Mouse (Mus musculus) mouse embryonic stem cell (cell line): ENCODE results near the gene Cyb561d2.

Experiments used
- in situ Hi-C, 2 experiments: fragments of 300-500 bp; cut with MboI; formaldehyde crosslinking; loops; 1 replicate in 1 of 2; 3 replicates in 1 of 2; pipeline ENCODE4 v1.14.3; 2019 to 2020; ENCODE audit warnings: low sequenced_read_pairs in 2 of 2, low pct_unique_long_range_greater_than_20kb in 1 of 2, mixed read lengths in 1 of 2; ENCODE audit not compliant: unreplicated experiment in 1 of 2

Gene Cyb561d2

DNA sequence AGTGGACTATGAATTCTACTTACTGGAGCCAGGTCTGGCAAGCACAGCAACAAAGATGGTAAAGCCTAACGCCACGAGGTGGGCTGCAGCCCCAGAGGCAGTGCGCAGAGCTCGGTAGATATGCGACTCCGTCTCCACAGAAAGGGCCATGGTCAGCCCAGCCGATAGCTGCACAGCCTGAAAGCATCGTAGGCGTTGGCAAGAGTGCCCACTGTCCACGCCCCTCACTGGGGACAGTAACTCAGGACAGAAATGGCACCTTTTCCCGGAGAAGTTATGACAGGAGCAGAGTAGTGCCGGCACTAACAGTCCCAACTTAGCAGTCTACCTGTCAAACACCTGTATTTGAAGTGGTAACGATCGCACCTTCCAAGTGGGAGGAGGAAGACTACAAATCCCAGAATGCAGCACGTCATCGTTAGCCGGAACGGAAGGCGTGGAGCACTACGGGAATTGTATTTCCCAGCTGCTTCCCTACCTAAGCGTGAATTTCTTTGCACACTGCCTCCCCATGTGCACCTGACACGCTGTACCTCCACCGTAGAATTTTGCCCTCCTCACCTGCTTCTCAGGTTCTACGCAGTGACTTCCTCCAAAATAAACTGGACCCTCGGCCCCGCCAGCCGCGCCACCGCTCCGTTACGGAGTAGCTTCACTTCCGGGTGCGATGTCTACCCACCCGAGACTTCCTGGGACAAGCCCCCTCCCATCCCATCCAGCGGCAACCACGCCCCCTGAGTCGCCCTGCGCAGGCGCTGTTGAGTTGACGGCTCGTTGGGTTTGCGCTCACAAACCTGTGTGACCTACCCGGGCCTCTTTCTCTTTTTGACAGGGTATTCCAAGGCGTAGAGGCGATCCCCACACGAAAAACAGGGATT, at the start of gene Cyb561d2, which contains the start of gene Nprl2:
Gene Cyb561d2, minus strand, starts transcription at position 720 of the 878 bp plus-strand sequence.
Gene Nprl2, plus strand, starts transcription at position 753 of the 878 bp plus-strand sequence.
- in situ Hi-C loops: no loop called here

DNA sequence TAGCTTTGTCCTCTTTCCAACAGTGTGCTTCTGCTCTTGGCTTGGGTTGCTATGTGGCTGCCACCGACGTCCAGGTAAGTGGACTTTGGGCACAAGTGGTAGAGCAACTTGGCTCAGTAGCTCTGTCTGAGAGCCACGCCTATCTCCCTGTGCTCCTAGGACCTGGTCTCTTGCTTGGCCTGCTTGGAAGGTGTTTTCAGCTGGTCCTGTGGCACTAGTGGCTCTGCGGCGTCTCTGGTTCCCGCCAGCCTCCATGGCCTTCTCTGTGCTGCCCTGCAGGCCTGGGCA, 48.7 kb upstream of the Cyb561d2 start:
- in situ Hi-C loops: no loop called here

GRCm38 (mm10) chr9:107590058-107590772, 48.2 kb upstream of the Cyb561d2 start:
- in situ Hi-C loops: no loop called here

GRCm38 (mm10) chr9:107587833-107588639, 46.0 kb upstream of the Cyb561d2 start:
- in situ Hi-C loops: no loop called here

GRCm38 (mm10) chr9:107586974-107587832, 45.2 kb upstream of the Cyb561d2 start, which contains the start of gene Ifrd2:
TSS of gene Ifrd2 (plus strand) at chr9:107587642.
- in situ Hi-C loops: no loop called here

- in situ Hi-C loops: no loop called here
Measured at GRCm38 (mm10) chr9:107586504-107586903, 44.5 kb upstream of the Cyb561d2 start.

- in situ Hi-C loops: no loop called here
Measured at GRCm38 (mm10) chr9:107583174-107583573, 41.2 kb upstream of the Cyb561d2 start.

- in situ Hi-C loops: no loop called here
Measured at GRCm38 (mm10) chr9:107582509-107583062, 40.6 kb upstream of the Cyb561d2 start.

DNA sequence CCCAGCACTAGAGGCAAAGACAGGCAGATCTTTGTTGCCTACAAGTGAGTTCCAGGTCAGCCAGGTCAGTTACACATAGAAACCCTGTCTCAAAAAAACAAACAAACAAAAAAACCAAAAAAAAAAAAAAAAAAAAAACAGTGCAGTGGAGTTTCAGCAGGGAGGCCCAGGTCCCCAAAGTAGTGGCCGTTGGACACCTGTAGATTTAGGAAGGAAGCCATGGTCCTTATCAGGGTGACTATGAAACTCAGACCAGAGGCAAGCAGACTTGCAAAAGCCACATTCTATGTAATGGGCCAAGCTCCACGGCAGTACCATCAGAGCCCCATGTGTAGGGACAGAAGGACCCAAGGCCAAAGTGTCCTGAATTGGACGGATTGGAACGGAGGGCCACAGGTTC, 39.6 kb upstream of the Cyb561d2 start:
- in situ Hi-C loops: no loop called here

- in situ Hi-C loops: no loop called here
Measured at GRCm38 (mm10) chr9:107580501-107581317, 38.7 kb upstream of the Cyb561d2 start, which contains the start of gene Hyal3. TSS of gene Hyal3 (plus strand) at chr9:107580818.

GRCm38 (mm10) chr9:107579023-107579900, 37.3 kb upstream of the Cyb561d2 start:
- in situ Hi-C loops: no loop called here

- in situ Hi-C loops: no loop called here
Measured at GRCm38 (mm10) chr9:107578587-107578986, 36.6 kb upstream of the Cyb561d2 start, which contains the start of gene Naa80. TSS of gene Naa80 (plus strand) at chr9:107578887.

- in situ Hi-C loops: no loop called here
Measured at GRCm38 (mm10) chr9:107577871-107578270, 35.9 kb upstream of the Cyb561d2 start.

DNA sequence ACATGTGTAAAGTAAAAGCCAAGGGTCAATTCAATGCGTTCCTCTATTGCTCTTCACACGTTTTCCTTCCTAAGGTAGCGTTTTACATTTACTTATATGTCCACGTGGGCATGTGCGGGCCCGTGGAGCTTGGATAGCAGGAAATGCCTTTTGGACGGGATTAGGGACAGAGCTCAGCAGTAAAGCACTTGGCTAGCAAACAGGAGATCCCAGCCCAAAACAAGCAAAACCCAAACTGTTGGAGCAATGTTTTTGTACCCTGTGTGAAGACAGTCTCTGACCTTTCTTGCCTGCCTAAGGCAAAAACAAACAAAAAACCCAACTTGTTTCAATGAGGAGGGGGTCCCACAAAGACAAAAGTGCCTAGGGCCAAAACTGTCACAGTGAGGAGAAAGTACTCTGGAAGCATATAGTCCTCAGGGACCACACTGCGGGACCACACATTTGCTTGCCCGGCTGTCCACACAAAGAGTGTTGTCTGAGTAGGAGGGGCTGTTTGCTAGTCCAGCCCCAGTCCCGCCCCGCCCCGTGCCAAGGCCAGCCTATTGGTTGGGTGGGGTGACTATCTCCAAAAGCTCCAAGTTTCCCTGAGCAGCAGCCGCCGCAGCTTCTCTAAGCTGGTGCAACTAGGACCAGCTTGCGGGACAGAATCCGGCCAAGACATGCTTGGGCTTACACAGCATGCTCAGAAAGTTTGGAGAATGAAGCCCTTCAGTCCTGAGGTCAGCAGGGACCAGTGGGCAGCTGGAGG, 34.5 kb upstream of the Cyb561d2 start, which contains the start of gene Hyal1:
Gene Hyal1, plus strand, starts transcription at position 571 of the 751 bp plus-strand sequence.
- in situ Hi-C loops: no loop called here
